Mouse (Mus musculus) C2C12 (cell line): Measurements from ENCODE around the gene Lfng. TPM values are rescaled to one million over a fixed set of nuclear protein-coding genes. Genes with fewer than 3 reads are reported as not detected.

ENCODE experiments used
- H3K27me3 ChIP-seq: one replicate; pipeline ENCODE4 v1.6.1; 2011; ENCODE audit not compliant: control insufficient read depth, insufficient read depth, insufficient read length
- H3K36me3 ChIP-seq: one replicate; pipeline ENCODE4 v1.6.1; 2011; ENCODE audit not compliant: control insufficient read depth, insufficient read depth
- H3K4me3 ChIP-seq: one replicate; pipeline ENCODE4 v1.5.1; 2011; ENCODE audit warnings: mild to moderate bottlenecking, control low read depth; ENCODE audit not compliant: poor library complexity, insufficient read depth, severe bottlenecking
- H3K79me2 ChIP-seq: one replicate; pipeline ENCODE4 v1.6.1; 2011; ENCODE audit not compliant: control insufficient read depth, insufficient read depth
- H3K79me3 ChIP-seq: one replicate; pipeline ENCODE4 v1.6.1; 2011; ENCODE audit warnings: low read depth, control low read depth
- H3ac ChIP-seq: one replicate; pipeline ENCODE3; 2011; ENCODE audit warnings: low read depth; ENCODE audit not compliant: control insufficient read depth, insufficient read length
- CEBPB ChIP-seq: IDR thresholded peaks from one replicate; pipeline ENCODE4 v1.6.1; 2011; ENCODE audit warnings: low read depth, mild to moderate bottlenecking, control low read depth, moderate library complexity
- CTCF ChIP-seq: IDR thresholded peaks from one replicate; pipeline ENCODE4 v1.5.1; 2011; ENCODE audit not compliant: control insufficient read depth, insufficient read depth, insufficient read length
- FOSL1 ChIP-seq: IDR thresholded peaks from one replicate; pipeline ENCODE4 v1.8.0; 2011; ENCODE audit warnings: mild to moderate bottlenecking, low read length; ENCODE audit not compliant: poor library complexity, insufficient read depth, severe bottlenecking
- MAX ChIP-seq: IDR thresholded peaks from one replicate; pipeline ENCODE4 v1.6.1; 2011; ENCODE audit warnings: mild to moderate bottlenecking, control low read depth
- MYOD1 ChIP-seq: IDR thresholded peaks from one replicate; pipeline ENCODE4 v1.6.1; 2011; ENCODE audit warnings: low read depth; ENCODE audit not compliant: control insufficient read depth, insufficient read length
- MYOG ChIP-seq: IDR thresholded peaks from one replicate; pipeline ENCODE4 v1.6.1; 2011; ENCODE audit not compliant: control insufficient read depth, insufficient read length; ENCODE audit errors: extremely low read depth
- USF1 ChIP-seq: IDR thresholded peaks from one replicate; pipeline ENCODE4 v1.6.1; 2011; ENCODE audit warnings: low read depth, mild to moderate bottlenecking, control low read depth, moderate library complexity
- polyA plus RNA-seq: library from polyadenylated mRNA; unstranded; fragments of >200 nt; fragmentation: generic; extraction: Trizol; gene quantifications from one replicate; pipeline ENCODE4 v1.2.1, GENCODE M21; 2012; ENCODE audit warnings: missing spikeins

Lfng gene
- polyA plus RNA-seq, 1 experiment, result 18.7 TPM

- Histone ChIP-seq H3K79me2 (no peaks in the 10 kb centered on the region), H3K27me3 (no peaks in the 10 kb centered on the region), H3K79me3 (no peaks in the 10 kb centered on the region), H3K4me3 (no peak overlapping the region), H3ac (no peak overlapping the region), H3K36me3 (peaks cover 14% of the 10 kb centered on the region)
- TF ChIP-seq CEBPB (no peak), CTCF (peak; percentile 88)
These were observed 12.1 kb downstream of the Lfng start for GRCm38 (mm10) chr5:140619151-140619771.

- TF ChIP-seq MYOD1, result no peak
- no peak for TF ChIP-seq CTCF
- TF ChIP-seq MAX, result no peak
- no peak for TF ChIP-seq FOSL1
- TF ChIP-seq MYOG, result no peak
- TF ChIP-seq CEBPB, result no peak
- no peak for TF ChIP-seq USF1
- Histone ChIP-seq H3K4me3 (no peak overlapping the region), H3K79me2 (no peaks in the 10 kb centered on the region), H3ac (no peak overlapping the region), H3K27me3 (no peaks in the 10 kb centered on the region), H3K79me3 (no peaks in the 10 kb centered on the region), H3K36me3 (peaks cover 8% of the 10 kb centered on the region)
These were observed 13.0 kb downstream of the Lfng start for GRCm38 (mm10) chr5:140619895-140620736.

GRCm38 (mm10) chr5:140621092-140621491, 14.0 kb downstream of the Lfng start:
- Histone ChIP-seq H3ac (no peak overlapping the region), H3K79me3 (no peaks in the 10 kb centered on the region), H3K36me3 (peaks cover 5% of the 10 kb centered on the region), H3K27me3 (no peaks in the 10 kb centered on the region), H3K4me3 (no peak overlapping the region), H3K79me2 (no peaks in the 10 kb centered on the region)
- no peak for TF ChIP-seq MYOD1

- peaks cover under 1% of the 10 kb centered on the region for H3K36me3 ChIP-seq
- H3K79me2 ChIP-seq, result no peaks in the 10 kb centered on the region
- no peaks in the 10 kb centered on the region for H3K27me3 ChIP-seq
- H3K79me3 ChIP-seq, result no peaks in the 10 kb centered on the region
- no peak overlapping the region for H3K4me3 ChIP-seq
- TF ChIP-seq CTCF (no peak), CEBPB (no peak), MYOD1 (no peak), MAX (no peak), FOSL1 (no peak)
- no peak overlapping the region for H3ac ChIP-seq
These were observed 14.4 kb downstream of the Lfng start for GRCm38 (mm10) chr5:140621517-140621916.

- no peaks in the 10 kb centered on the region for H3K27me3 ChIP-seq
- H3ac ChIP-seq, result no peak overlapping the region
- H3K4me3 ChIP-seq, result no peak overlapping the region
- no peaks in the 10 kb centered on the region for H3K79me3 ChIP-seq
- TF ChIP-seq CEBPB (no peak), CTCF (no peak), MAX (no peak)
- no peaks in the 10 kb centered on the region for H3K79me2 ChIP-seq
- H3K36me3 ChIP-seq, result peaks cover 7% of the 10 kb centered on the region
These were observed 16.0 kb downstream of the Lfng start for GRCm38 (mm10) chr5:140622978-140623670.

GRCm38 (mm10) chr5:140623791-140624190, 16.7 kb downstream of the Lfng start:
- H3K79me2 ChIP-seq, result no peaks in the 10 kb centered on the region
- no peak overlapping the region for H3ac ChIP-seq
- TF ChIP-seq MAX (no peak), CTCF (no peak), USF1 (no peak), FOSL1 (no peak), CEBPB (no peak), MYOG (no peak), MYOD1 (no peak)
- no peak overlapping the region for H3K4me3 ChIP-seq
- no peaks in the 10 kb centered on the region for H3K27me3 ChIP-seq
- no peaks in the 10 kb centered on the region for H3K79me3 ChIP-seq
- H3K36me3 ChIP-seq, result peaks cover 7% of the 10 kb centered on the region
